Mouse (Mus musculus): ENCODE measurements around the gene Zfp51. TPM values are rescaled to one million over a fixed set of nuclear protein-coding genes. Genes with fewer than 3 reads are reported as not detected.
A peak's percentile ranks its signal among the peaks of the same experiment; 100 is the strongest.
"Not testable (repeated sequence)": the region's sequence is repeated elsewhere in the genome, so short reads cannot be mapped to it uniquely, and the experiment has no call there.

Zfp51 gene
- polyA plus RNA-seq, 1 experiment from 2014 or later, result 13.9 TPM

- not testable (repeated sequence) for H3K4me1 ChIP-seq
Observed at GRCm38 (mm10) chr17:21478103-21478777, 28.1 kb downstream of the Zfp51 start.

GRCm38 (mm10) chr17:21488760-21489499 lies 38.8 kb downstream of the Zfp51 start, which contains the start of gene Zfp53:
Gene Zfp53, plus strand, starts transcription at chr17:21488998.
- peak within 1 kb of the TSS; percentile 71 for H3K9ac ChIP-seq
- no peaks in the 10 kb centered on the region; the same call in 1 of the 2 replicates for H3K36me3 ChIP-seq (replicated peaks)
- no peaks in the 10 kb centered on the region for H3K9me3 ChIP-seq
- H3K27me3 ChIP-seq, result no peaks in the 10 kb centered on the region
- H3K27ac ChIP-seq, result peak within 1 kb of the TSS; percentile 73
- H3K4me1 ChIP-seq, result peaks cover 6% of the 10 kb centered on the region
- 1% methylated on average over 34 of the region's 34 CpGs for WGBS
- H3K4me2 ChIP-seq, result peak within 1 kb of the TSS; percentile 71
- ATAC-seq (ENCODE audit: low FRiP score), result peak; percentile 100
- peak within 1 kb of the TSS; percentile 73 for H3K4me3 ChIP-seq (replicated peaks)

More at GRCm38 (mm10) chr17:21478103-21478777, 28.1 kb downstream of the Zfp51 start:
- H3K9me3 ChIP-seq; H3K4me2 ChIP-seq; H3K27me3 ChIP-seq; ATAC-seq (ENCODE audit: low FRiP score); H3K27ac ChIP-seq; H3K9ac ChIP-seq; H3K36me3 ChIP-seq (replicated peaks); H3K4me3 ChIP-seq (replicated peaks): not testable (repeated sequence)
- 95% methylated on average over 10 of the region's 10 CpGs for WGBS

- peak overlapping the region; percentile 71; the same call in 1 of the 2 replicates for H3K9ac ChIP-seq
- H3K4me1 ChIP-seq, result peaks cover 6% of the 10 kb centered on the region
- 24% methylated on average over 8 of the region's 8 CpGs for WGBS
- no peaks in the 10 kb centered on the region for H3K27me3 ChIP-seq
- H3K4me2 ChIP-seq, result peak overlapping the region; percentile 71
- peak overlapping the region; percentile 73 for H3K4me3 ChIP-seq (replicated peaks)
- peak; percentile 1; the same call in 1 of the 2 replicates for ATAC-seq (ENCODE audit: low FRiP score)
- H3K27ac ChIP-seq, result no peak overlapping the region
- H3K9me3 ChIP-seq, result no peaks in the 10 kb centered on the region
- no peaks in the 10 kb centered on the region; the same call in none of the 2 replicates for H3K36me3 ChIP-seq (replicated peaks)
Observed at GRCm38 (mm10) chr17:21489500-21490001, 39.4 kb downstream of the Zfp51 start.

- ATAC-seq (ENCODE audit: low FRiP score), result no peak
- Histone ChIP-seq H3K27me3 (no peaks in the 10 kb centered on the region), H3K4me1 (no peaks in the 10 kb centered on the region), H3K4me2 (no peak overlapping the region), H3K27ac (no peak overlapping the region), H3K4me3 (replicated peaks) (no peak overlapping the region), H3K9ac (no peak overlapping the region), H3K36me3 (replicated peaks) (0 out of 2 replicates have a peak, but pooled peaks cover 9% of the 10 kb centered on the region), H3K9me3 (no peaks in the 10 kb centered on the region)
- 76% methylated on average over 1 of the region's 1 CpGs for WGBS
Observed at GRCm38 (mm10) chr17:21501365-21501764, 51.2 kb downstream of the Zfp51 start.

DNA sequence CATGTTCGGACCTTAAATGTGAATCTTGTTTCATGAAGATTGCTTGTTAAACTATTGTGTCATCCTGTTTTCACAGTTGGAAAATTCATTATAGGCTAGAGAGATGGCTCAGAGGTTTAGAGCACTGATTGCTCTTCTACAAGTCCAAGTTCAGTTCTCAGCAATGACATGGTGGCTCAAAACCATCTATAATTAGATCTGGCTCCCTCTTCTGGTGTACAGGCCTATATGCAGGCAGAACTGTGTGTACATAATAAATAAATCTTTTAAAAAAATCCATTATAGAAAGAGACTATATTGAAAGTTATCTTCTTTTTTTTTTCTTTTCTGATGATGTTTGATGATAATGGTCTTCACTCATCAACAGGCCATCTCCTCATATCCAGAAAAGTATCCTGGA lies 54.4 kb downstream of the Zfp51 start:
- Histone ChIP-seq H3K4me2 (no peak overlapping the region), H3K9ac (no peak overlapping the region), H3K9me3 (no peaks in the 10 kb centered on the region), H3K27me3 (no peaks in the 10 kb centered on the region), H3K27ac (no peak overlapping the region), H3K4me3 (replicated peaks) (no peak overlapping the region), H3K4me1 (no peaks in the 10 kb centered on the region), H3K36me3 (replicated peaks) (peaks cover 16% of the 10 kb centered on the region)
- 98% methylated on average over 1 of the region's 1 CpGs for WGBS
- no peak for ATAC-seq (ENCODE audit: low FRiP score)

GRCm38 (mm10) chr17:21506258-21506657 lies 56.1 kb downstream of the Zfp51 start:
- no peak for ATAC-seq (ENCODE audit: low FRiP score)
- no peaks in the 10 kb centered on the region for H3K27me3 ChIP-seq
- WGBS, result 92% methylated on average over 3 of the region's 3 CpGs

DNA sequence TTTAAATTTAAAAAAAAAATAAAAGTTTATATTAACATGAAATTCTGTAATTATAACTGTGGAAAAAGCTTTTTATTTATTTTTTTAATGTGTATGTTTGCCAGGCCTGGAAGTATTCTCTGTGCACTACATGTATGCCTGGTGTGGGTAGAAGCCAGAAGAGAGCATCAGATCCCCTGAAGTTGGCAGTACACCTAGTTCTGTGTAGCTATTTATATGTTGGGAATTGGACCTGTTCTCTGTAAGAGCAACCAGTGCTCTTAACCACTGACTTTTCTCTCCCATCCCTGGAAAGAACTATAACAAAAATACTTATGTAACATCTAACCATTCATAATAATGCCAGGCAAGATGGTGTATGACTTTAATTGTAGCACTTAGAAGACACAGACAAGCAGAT lies 59.6 kb downstream of the Zfp51 start:
- no peaks in the 10 kb centered on the region for H3K9me3 ChIP-seq
- no peaks in the 10 kb centered on the region for H3K27me3 ChIP-seq
- no peak overlapping the region for H3K4me3 ChIP-seq (replicated peaks)
- H3K4me2 ChIP-seq, result no peak overlapping the region
- no peaks in the 10 kb centered on the region for H3K4me1 ChIP-seq
- H3K9ac ChIP-seq, result no peak overlapping the region
- H3K27ac ChIP-seq, result no peak overlapping the region
- no peak for ATAC-seq (ENCODE audit: low FRiP score)
- H3K36me3 ChIP-seq (replicated peaks), result peaks cover 20% of the 10 kb centered on the region

More at GRCm38 (mm10) chr17:21506258-21506657, 56.1 kb downstream of the Zfp51 start:
- Histone ChIP-seq H3K27ac (no peak overlapping the region), H3K36me3 (replicated peaks) (peaks cover 19% of the 10 kb centered on the region), H3K4me1 (no peaks in the 10 kb centered on the region), H3K4me2 (no peak overlapping the region), H3K4me3 (replicated peaks) (no peak overlapping the region), H3K9me3 (no peaks in the 10 kb centered on the region), H3K9ac (no peak overlapping the region)

Other genes starting within 250 kb of the Zfp51 start
- gene Vmn1r234, start 224.3 kb upstream of the Zfp51 start, polyA plus RNA-seq (2016; fragmentation: Nextera tagmentation; extraction: Ambion mirVana), result not detected in 2 replicates
- gene Vmn1r235, start 194.0 kb upstream of the Zfp51 start, polyA plus RNA-seq (2016; fragmentation: Nextera tagmentation; extraction: Ambion mirVana), result not detected in 2 replicates
- gene Vmn1r236, start 167.4 kb upstream of the Zfp51 start, polyA plus RNA-seq (2016; fragmentation: Nextera tagmentation; extraction: Ambion mirVana), result not detected in 2 replicates
- not detected in 2 replicates for gene Vmn1r237, start 138.5 kb upstream of the Zfp51 start, polyA plus RNA-seq (2016; fragmentation: Nextera tagmentation; extraction: Ambion mirVana)
- gene Zfp677, start 66.6 kb upstream of the Zfp51 start, polyA plus RNA-seq (2016; fragmentation: Nextera tagmentation; extraction: Ambion mirVana), result 2.3 and 2.4 TPM in 2 replicates
- gene Zfp54, start 27.1 kb upstream of the Zfp51 start, polyA plus RNA-seq (2016; fragmentation: Nextera tagmentation; extraction: Ambion mirVana), result 2.5 and 2.6 TPM in 2 replicates
- 8.6 and 9.2 TPM in 2 replicates for gene Zfp53, start 38.6 kb downstream of the Zfp51 start, polyA plus RNA-seq (2016; fragmentation: Nextera tagmentation; extraction: Ambion mirVana)
- gene Zfp52, start 85.2 kb downstream of the Zfp51 start, polyA plus RNA-seq (2016; fragmentation: Nextera tagmentation; extraction: Ambion mirVana), result 1.7 and 1.9 TPM in 2 replicates
- 15.0 and 16.2 TPM in 2 replicates for gene Zfp948, start 116.6 kb downstream of the Zfp51 start, polyA plus RNA-seq (2016; fragmentation: Nextera tagmentation; extraction: Ambion mirVana)
- 8.5 and 8.6 TPM in 2 replicates for gene Zfp983, start 200.2 kb downstream of the Zfp51 start, polyA plus RNA-seq (2016; fragmentation: Nextera tagmentation; extraction: Ambion mirVana)
- 9.3 and 10.5 TPM in 2 replicates for gene Gm10226, start 241.5 kb downstream of the Zfp51 start, polyA plus RNA-seq (2016; fragmentation: Nextera tagmentation; extraction: Ambion mirVana)

All from forebrain, embryonic 12.5 days (tissue).